Mouse (Mus musculus) liver, adult 2 months (tissue): Measurements from ENCODE around the gene Piga.

Source experiments
- CTCF ChIP-seq: fragments of 200-500 bp; IDR thresholded peaks from 2 replicates; pipeline ENCODE4 v1.5.1; 2011; ENCODE audit warnings: low read depth, low read length, control low read depth
- POLR2A ChIP-seq: fragments of 200-500 bp; IDR thresholded peaks from 2 replicates; pipeline ENCODE4 v1.6.1; 2011; ENCODE audit warnings: low read length, control low read depth; ENCODE audit not compliant: insufficient read depth; ENCODE audit errors: extremely low read depth

DNA sequence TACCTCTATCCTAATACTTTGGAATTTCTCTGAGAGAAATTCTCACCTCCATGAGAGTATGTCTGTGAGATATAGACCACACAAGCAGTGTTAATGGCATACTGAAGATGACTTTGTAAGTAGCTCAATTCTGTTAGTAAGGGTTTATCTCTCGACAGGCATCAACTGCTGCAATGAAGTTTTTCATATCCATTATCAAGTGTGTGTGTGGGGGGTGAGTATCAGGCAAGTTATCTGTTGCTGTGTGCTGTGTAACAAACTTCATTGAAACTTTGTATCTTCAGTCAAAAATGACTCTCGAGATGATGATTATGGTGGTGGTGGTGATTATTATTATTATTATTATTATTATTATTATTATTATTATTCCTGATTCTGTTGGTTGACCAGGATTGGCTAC lies 2.8 kb upstream of the Piga start:
- TF ChIP-seq CTCF (no peak), POLR2A (no peak)
